Mouse (Mus musculus) liver, adult 2 months (tissue): ENCODE measurements around the gene Slc22a16.

Experiments used
- CTCF ChIP-seq: fragments of 200-500 bp; IDR thresholded peaks from 2 replicates; pipeline ENCODE4 v1.5.1; 2011; ENCODE audit warnings: low read depth, low read length, control low read depth
- POLR2A ChIP-seq: fragments of 200-500 bp; IDR thresholded peaks from 2 replicates; pipeline ENCODE4 v1.6.1; 2011; ENCODE audit warnings: low read length, control low read depth; ENCODE audit not compliant: insufficient read depth; ENCODE audit errors: extremely low read depth

GRCm38 (mm10) chr10:40530661-40531060 lies 39.5 kb upstream of the Slc22a16 start:
- no peak for TF ChIP-seq CTCF
- TF ChIP-seq POLR2A: no peak
